Mouse (Mus musculus) intestine, postnatal 0 days (tissue): ENCODE measurements at regions not wholly inside any gene's neighbourhood (a gene's known extent, or its start where the extent isn't known, plus 50 kb on each side); places are given as distances from the start of the nearest gene placed in this dataset.
A peak's percentile ranks its signal among the peaks of the same experiment; 100 is the strongest.

Experiments used
- ATAC-seq: fragments of 200-750 bp; cut with Nextera tagmentation; 2 replicates; pipeline ENCODE4 v1.8.0; 2017; ENCODE audit warnings: mild to moderate bottlenecking, moderate TSS enrichment, moderate library complexity
- H3K27ac ChIP-seq: fragments of 300-500 bp; sonication (generic); 2 replicates; pipeline ENCODE4 v1.5.1; 2014; ENCODE audit warnings: mild to moderate bottlenecking, low read depth, low read length, moderate library complexity
- H3K27me3 ChIP-seq: fragments of 300-500 bp; sonication (generic); replicated peaks from 2 replicates; pipeline ENCODE4 v1.6.1; 2014; ENCODE audit warnings: low read length, mixed read lengths; ENCODE audit not compliant: control insufficient read depth, insufficient read depth
- H3K36me3 ChIP-seq: fragments of 300-500 bp; sonication (generic); 2 replicates; pipeline ENCODE4 v1.6.1; 2014; ENCODE audit warnings: mild to moderate bottlenecking, moderate library complexity; ENCODE audit not compliant: control insufficient read depth, insufficient read depth
- H3K4me1 ChIP-seq: fragments of 300-500 bp; sonication (generic); replicated peaks from 2 replicates; pipeline ENCODE4 v1.6.1; 2014; ENCODE audit warnings: antibody characterized with exemption, low read length, mixed read lengths; ENCODE audit not compliant: control insufficient read depth, insufficient read depth
- H3K4me2 ChIP-seq: fragments of 300-500 bp; sonication (generic); replicated peaks from 2 replicates; pipeline ENCODE4 v1.6.1; 2014; ENCODE audit warnings: low read depth, mild to moderate bottlenecking, moderate library complexity
- H3K4me3 ChIP-seq: fragments of 300-500 bp; sonication (generic); 2 replicates; pipeline ENCODE4 v1.5.1; 2014; ENCODE audit warnings: low read depth, low read length
- H3K9ac ChIP-seq: fragments of 300-500 bp; sonication (generic); 2 replicates; pipeline ENCODE4 v1.6.1; 2014; ENCODE audit warnings: mild to moderate bottlenecking, low read depth, low read length
- H3K9me3 ChIP-seq: fragments of 300-500 bp; sonication (generic); 2 replicates; pipeline ENCODE4 v1.6.1; 2016; ENCODE audit warnings: mixed run types; ENCODE audit not compliant: control insufficient read depth
- CTCF ChIP-seq: sonication (generic); IDR thresholded peaks from 2 replicates; pipeline ENCODE4 v1.5.1; 2016; ENCODE audit warnings: low read depth, mild to moderate bottlenecking, control low read depth, antibody characterized with exemption, moderate library complexity
- WGBS: fragments of 180-500 bp; shearing (Covaris S2); extraction: QIAGEN DNeasy Blood & Tissue Kit; methylation state at CpG from one replicate; pipeline ENCODE4 v1.1.7; 2014; 5-methylcytosine and 5-hydroxymethylcytosine counted together

- peak; percentile 82 for TF ChIP-seq CTCF
- H3K9me3 ChIP-seq: no peaks in the 10 kb centered on the region
- H3K27ac ChIP-seq: 0 out of 2 replicates have a peak overlapping the region, but pooled peaks have one; percentile 7
- H3K36me3 ChIP-seq: no peaks in the 10 kb centered on the region
- WGBS: 22% methylated on average over 15 of the region's 15 CpGs
- ATAC-seq: peak; percentile 56; the same call in 1 of the 2 replicates
- no peaks in the 10 kb centered on the region for H3K27me3 ChIP-seq
- no peaks in the 10 kb centered on the region for H3K4me1 ChIP-seq
- no peak overlapping the region for H3K9ac ChIP-seq
- 0 out of 2 replicates have a peak overlapping the region, but pooled peaks have one; percentile 13 for H3K4me2 ChIP-seq
- H3K4me3 ChIP-seq: no peak overlapping the region
Measured at GRCm38 (mm10) chr2:174858011-174858834, 97.8 kb downstream of the Edn3 start.

GRCm38 (mm10) chr2:174858835-174859215 lies 98.4 kb downstream of the Edn3 start:
- TF ChIP-seq CTCF: no peak
- ATAC-seq: no peak
- H3K27me3 ChIP-seq: no peaks in the 10 kb centered on the region
- no peak overlapping the region for H3K4me3 ChIP-seq
- no peak overlapping the region for H3K9ac ChIP-seq
- no peaks in the 10 kb centered on the region for H3K36me3 ChIP-seq
- no peak overlapping the region for H3K27ac ChIP-seq
- 24% methylated on average over 2 of the region's 2 CpGs for WGBS
- no peaks in the 10 kb centered on the region for H3K4me1 ChIP-seq
- H3K4me2 ChIP-seq: 0 out of 2 replicates have a peak overlapping the region, but pooled peaks have one; percentile 13
- no peaks in the 10 kb centered on the region for H3K9me3 ChIP-seq

GRCm38 (mm10) chr2:174859533-174859932 lies 99.1 kb downstream of the Edn3 start:
- no peaks in the 10 kb centered on the region for H3K27me3 ChIP-seq
- no peak for ATAC-seq
- no peaks in the 10 kb centered on the region for H3K36me3 ChIP-seq
- H3K9me3 ChIP-seq: no peaks in the 10 kb centered on the region
- H3K4me3 ChIP-seq: no peak overlapping the region
- H3K27ac ChIP-seq: no peak overlapping the region
- H3K4me1 ChIP-seq: no peaks in the 10 kb centered on the region
- peak; percentile 76 for TF ChIP-seq CTCF
- no peak overlapping the region for H3K4me2 ChIP-seq
- no peak overlapping the region for H3K9ac ChIP-seq
- WGBS: 43% methylated on average over 7 of the region's 7 CpGs

- no peak for TF ChIP-seq CTCF
- Histone ChIP-seq H3K9me3 (no peaks in the 10 kb centered on the region), H3K27me3 (no peaks in the 10 kb centered on the region), H3K27ac (no peak overlapping the region), H3K36me3 (no peaks in the 10 kb centered on the region), H3K4me3 (no peak overlapping the region), H3K9ac (no peak overlapping the region), H3K4me1 (no peaks in the 10 kb centered on the region), H3K4me2 (no peak overlapping the region)
- 51% methylated on average over 3 of the region's 3 CpGs for WGBS
- ATAC-seq: no peak
Measured at GRCm38 (mm10) chr2:174864657-174865056, 104.2 kb downstream of the Edn3 start.

GRCm38 (mm10) chr2:174866546-174866945 lies 106.1 kb downstream of the Edn3 start:
- Histone ChIP-seq H3K4me3 (no peak overlapping the region), H3K36me3 (no peaks in the 10 kb centered on the region), H3K9ac (no peak overlapping the region), H3K27ac (no peak overlapping the region), H3K4me1 (no peaks in the 10 kb centered on the region), H3K27me3 (no peaks in the 10 kb centered on the region), H3K9me3 (no peaks in the 10 kb centered on the region), H3K4me2 (no peak overlapping the region)
- ATAC-seq: no peak
- WGBS: 54% methylated on average over 8 of the region's 8 CpGs
- no peak for TF ChIP-seq CTCF

- H3K9ac ChIP-seq: no peak overlapping the region
- no peak overlapping the region for H3K4me3 ChIP-seq
- no peaks in the 10 kb centered on the region for H3K27me3 ChIP-seq
- no peaks in the 10 kb centered on the region for H3K9me3 ChIP-seq
- H3K4me2 ChIP-seq: no peak overlapping the region
- H3K36me3 ChIP-seq: no peaks in the 10 kb centered on the region
- TF ChIP-seq CTCF: no peak
- ATAC-seq: no peak
- H3K27ac ChIP-seq: no peak overlapping the region
- 50% methylated on average over 5 of the region's 5 CpGs for WGBS
- H3K4me1 ChIP-seq: no peaks in the 10 kb centered on the region
Measured at GRCm38 (mm10) chr2:174867397-174867796, 107.0 kb downstream of the Edn3 start.
